Mouse (Mus musculus) kidney, embryonic 14.5 days (tissue): ENCODE results near the gene Ttc7. TPM values are rescaled to one million over a fixed set of nuclear protein-coding genes. Genes with fewer than 3 reads are reported as not detected.

Experiments
- ATAC-seq: fragments of 200-750 bp; cut with Nextera tagmentation; 2 replicates; pipeline ENCODE4 v1.8.0; 2017; ENCODE audit warnings: moderate number of reproducible peaks, mild to moderate bottlenecking, moderate TSS enrichment, moderate library complexity; ENCODE audit not compliant: low FRiP score, low TSS enrichment
- H3K27ac ChIP-seq: fragments of 300-500 bp; sonication (generic); 2 replicates; pipeline ENCODE4 v1.5.1; 2014; ENCODE audit warnings: low read depth, mild to moderate bottlenecking, low read length, moderate library complexity, mixed read lengths
- H3K27me3 ChIP-seq: fragments of 300-500 bp; sonication (generic); 2 replicates; pipeline ENCODE4 v1.6.1; 2014; ENCODE audit warnings: mild to moderate bottlenecking, low read length; ENCODE audit not compliant: control insufficient read depth, insufficient read depth
- H3K36me3 ChIP-seq: fragments of 300-500 bp; sonication (generic); 2 replicates; pipeline ENCODE4 v1.6.1; 2014; ENCODE audit warnings: low read length, mixed read lengths; ENCODE audit not compliant: control insufficient read depth, insufficient read depth
- H3K4me1 ChIP-seq: fragments of 300-500 bp; sonication (generic); 2 replicates; pipeline ENCODE4 v1.6.1; 2014; ENCODE audit warnings: low read length, mixed read lengths; ENCODE audit not compliant: control insufficient read depth, insufficient read depth
- H3K4me2 ChIP-seq: fragments of 300-500 bp; sonication (generic); replicated peaks from 2 replicates; pipeline ENCODE4 v1.6.1; 2014; ENCODE audit warnings: low read depth, mild to moderate bottlenecking, low read length
- H3K4me3 ChIP-seq: fragments of 300-500 bp; sonication (generic); 2 replicates; pipeline ENCODE4 v1.5.1; 2014; ENCODE audit warnings: mild to moderate bottlenecking, low read length
- H3K9ac ChIP-seq: fragments of 300-500 bp; sonication (generic); 2 replicates; pipeline ENCODE4 v1.6.1; 2014; ENCODE audit warnings: low read depth, mild to moderate bottlenecking, low read length, moderate library complexity
- H3K9me3 ChIP-seq: fragments of 300-500 bp; sonication (generic); 2 replicates; pipeline ENCODE4 v1.6.1; 2016; ENCODE audit warnings: low read length; ENCODE audit not compliant: control insufficient read depth
- WGBS: fragments of 180-500 bp; shearing (Covaris S2); extraction: QIAGEN DNeasy Blood & Tissue Kit; methylation state at CpG from one replicate; pipeline ENCODE4 v1.1.7; 2014; 5-methylcytosine and 5-hydroxymethylcytosine counted together
- polyA plus RNA-seq: library from polyadenylated mRNA; unstranded; fragments of >200 nt; fragmentation: Nextera tagmentation; extraction: Ambion mirVana; gene quantifications from 2 replicates; pipeline ENCODE4 v1.2.1, GENCODE M21; 2014

Gene Ttc7
- polyA plus RNA-seq, 1 experiment from 2014 or later, result 4.0 TPM

GRCm38 (mm10) chr17:87349069-87349468 lies 66.4 kb downstream of the Ttc7 start:
- ATAC-seq, result no peak
- no peak overlapping the region for H3K4me2 ChIP-seq
- H3K27me3 ChIP-seq, result no peaks in the 10 kb centered on the region
- no peak overlapping the region for H3K4me3 ChIP-seq
- H3K9me3 ChIP-seq, result no peaks in the 10 kb centered on the region
- WGBS, result 25% methylated on average over 9 of the region's 9 CpGs
- no peak overlapping the region for H3K27ac ChIP-seq
- H3K9ac ChIP-seq, result no peak overlapping the region
- no peaks in the 10 kb centered on the region for H3K36me3 ChIP-seq
- H3K4me1 ChIP-seq, result peaks cover 45% of the 10 kb centered on the region

- ATAC-seq, result no peak
- Histone ChIP-seq H3K4me2 (no peak overlapping the region), H3K9me3 (no peaks in the 10 kb centered on the region), H3K36me3 (no peaks in the 10 kb centered on the region), H3K27ac (no peak overlapping the region), H3K4me1 (peaks cover 45% of the 10 kb centered on the region), H3K27me3 (no peaks in the 10 kb centered on the region), H3K4me3 (no peak overlapping the region), H3K9ac (no peak overlapping the region)
- 61% methylated on average over 9 of the region's 9 CpGs for WGBS
These were observed 66.9 kb downstream of the Ttc7 start for GRCm38 (mm10) chr17:87349575-87349974.

GRCm38 (mm10) chr17:87350471-87351240 lies 68.0 kb downstream of the Ttc7 start:
- Histone ChIP-seq H3K36me3 (no peaks in the 10 kb centered on the region), H3K27me3 (no peaks in the 10 kb centered on the region), H3K4me3 (no peak overlapping the region), H3K4me2 (no peak overlapping the region), H3K9ac (no peak overlapping the region), H3K27ac (peak overlapping the region; percentile 57), H3K4me1 (peaks cover 45% of the 10 kb centered on the region), H3K9me3 (no peaks in the 10 kb centered on the region)
- peak; percentile 21; the same call in 1 of the 2 replicates for ATAC-seq
- 29% methylated on average over 13 of the region's 13 CpGs for WGBS

GRCm38 (mm10) chr17:87351241-87352105 lies 68.8 kb downstream of the Ttc7 start:
- Histone ChIP-seq H3K27ac (peak overlapping the region; percentile 57), H3K27me3 (no peaks in the 10 kb centered on the region), H3K4me3 (no peak overlapping the region), H3K4me1 (peaks cover 45% of the 10 kb centered on the region), H3K4me2 (no peak overlapping the region; the same call in 1 of the 2 replicates), H3K9me3 (no peaks in the 10 kb centered on the region), H3K9ac (no peak overlapping the region), H3K36me3 (no peaks in the 10 kb centered on the region)
- 0 out of 2 replicates have a peak, but pooled peaks have one; percentile 7 for ATAC-seq
- 15% methylated on average over 20 of the region's 20 CpGs for WGBS

GRCm38 (mm10) chr17:87352106-87352897 lies 69.6 kb downstream of the Ttc7 start:
- no peaks in the 10 kb centered on the region for H3K27me3 ChIP-seq
- H3K4me2 ChIP-seq, result no peak overlapping the region
- peaks cover 45% of the 10 kb centered on the region for H3K4me1 ChIP-seq
- no peak overlapping the region for H3K4me3 ChIP-seq
- no peaks in the 10 kb centered on the region for H3K9me3 ChIP-seq
- no peaks in the 10 kb centered on the region for H3K36me3 ChIP-seq
- 10% methylated on average over 16 of the region's 16 CpGs for WGBS
- H3K9ac ChIP-seq, result no peak overlapping the region
- H3K27ac ChIP-seq, result peak overlapping the region; percentile 56
- peak; percentile 51 for ATAC-seq

GRCm38 (mm10) chr17:87352898-87353225 lies 70.2 kb downstream of the Ttc7 start:
- Histone ChIP-seq H3K9me3 (no peaks in the 10 kb centered on the region), H3K9ac (no peak overlapping the region), H3K27me3 (no peaks in the 10 kb centered on the region), H3K27ac (no peak overlapping the region), H3K4me1 (peaks cover 45% of the 10 kb centered on the region), H3K36me3 (no peaks in the 10 kb centered on the region), H3K4me2 (no peak overlapping the region), H3K4me3 (no peak overlapping the region)
- WGBS, result 7% methylated on average over 1 of the region's 1 CpGs
- ATAC-seq, result peak; percentile 26; the same call in 1 of the 2 replicates

- ATAC-seq, result no peak
- no peak overlapping the region for H3K27ac ChIP-seq
- WGBS, result 88% methylated on average over 8 of the region's 8 CpGs
- H3K4me2 ChIP-seq, result no peak overlapping the region
- peaks cover 38% of the 10 kb centered on the region for H3K4me1 ChIP-seq
- H3K4me3 ChIP-seq, result no peak overlapping the region
- H3K27me3 ChIP-seq, result no peaks in the 10 kb centered on the region
- H3K9me3 ChIP-seq, result no peaks in the 10 kb centered on the region
- no peaks in the 10 kb centered on the region for H3K36me3 ChIP-seq
- H3K9ac ChIP-seq, result no peak overlapping the region
These were observed 71.1 kb downstream of the Ttc7 start for GRCm38 (mm10) chr17:87353745-87354320.

- 87% methylated on average over 8 of the region's 8 CpGs for WGBS
- Histone ChIP-seq H3K27me3 (no peaks in the 10 kb centered on the region), H3K4me2 (no peak overlapping the region), H3K4me3 (no peak overlapping the region), H3K4me1 (peaks cover 30% of the 10 kb centered on the region), H3K9ac (no peak overlapping the region), H3K9me3 (no peaks in the 10 kb centered on the region), H3K27ac (no peak overlapping the region), H3K36me3 (no peaks in the 10 kb centered on the region)
- no peak for ATAC-seq
These were observed 72.8 kb downstream of the Ttc7 start for GRCm38 (mm10) chr17:87355456-87355855.
